Mouse (Mus musculus) ES-Bruce4 (cell line): Measurements from ENCODE around the gene Gm13723. TPM values are rescaled to one million over a fixed set of nuclear protein-coding genes. Genes with fewer than 3 reads are reported as not detected.

Experiments
- H3K27ac ChIP-seq: 2 replicates; pipeline ENCODE4 v1.5.1; 2012; ENCODE audit warnings: low read length, inconsistent platforms; ENCODE audit not compliant: insufficient read depth
- H3K27me3 ChIP-seq: 2 replicates; pipeline ENCODE4 v1.6.1; 2012; ENCODE audit warnings: mild to moderate bottlenecking, low read length, inconsistent platforms; ENCODE audit not compliant: control insufficient read depth, poor library complexity, insufficient read depth, severe bottlenecking
- H3K36me3 ChIP-seq: 2 replicates; pipeline ENCODE4 v1.6.1; 2012; ENCODE audit warnings: inconsistent platforms, mild to moderate bottlenecking, low read length, moderate library complexity; ENCODE audit not compliant: control insufficient read depth, poor library complexity, insufficient read depth, severe bottlenecking
- H3K4me1 ChIP-seq: one replicate; pipeline ENCODE4 v1.8.1; 2011; ENCODE audit warnings: low read length; ENCODE audit not compliant: control insufficient read depth, insufficient read depth
- H3K4me3 ChIP-seq: 2 replicates; pipeline ENCODE4 v1.5.1; 2011; ENCODE audit warnings: low read depth, mild to moderate bottlenecking, low read length
- H3K9ac ChIP-seq: 2 replicates; pipeline ENCODE4 v1.6.1; 2012; ENCODE audit warnings: low read depth, mild to moderate bottlenecking, inconsistent platforms; ENCODE audit not compliant: poor library complexity, severe bottlenecking
- H3K9me3 ChIP-seq: replicated peaks from 2 replicates; pipeline ENCODE4 v1.6.1; 2012; ENCODE audit warnings: mild to moderate bottlenecking, low read length, inconsistent platforms; ENCODE audit not compliant: control insufficient read depth, poor library complexity, insufficient read depth, severe bottlenecking
- CTCF ChIP-seq: IDR thresholded peaks from one replicate; pipeline ENCODE4 v1.8.1; 2011; ENCODE audit warnings: low read depth, low read length
- EP300 ChIP-seq: IDR thresholded peaks from 2 replicates; pipeline ENCODE4 v1.6.1; 2011; ENCODE audit warnings: low read depth, low read length; ENCODE audit not compliant: insufficient read depth
- POLR2A ChIP-seq: IDR thresholded peaks from one replicate; pipeline ENCODE4 v1.8.1; 2011; ENCODE audit warnings: low read length; ENCODE audit not compliant: insufficient read depth
- polyA plus RNA-seq: library from polyadenylated mRNA; stranded (reverse); fragments of >200 nt; gene quantifications from 2 replicates; pipeline ENCODE4 v1.2.4, GENCODE M21; 2011; ENCODE audit warnings: low read depth; ENCODE audit not compliant: missing spikeins, insufficient read depth, insufficient read length

Gene Gm13723
- not detected in 2 replicates for polyA plus RNA-seq

DNA sequence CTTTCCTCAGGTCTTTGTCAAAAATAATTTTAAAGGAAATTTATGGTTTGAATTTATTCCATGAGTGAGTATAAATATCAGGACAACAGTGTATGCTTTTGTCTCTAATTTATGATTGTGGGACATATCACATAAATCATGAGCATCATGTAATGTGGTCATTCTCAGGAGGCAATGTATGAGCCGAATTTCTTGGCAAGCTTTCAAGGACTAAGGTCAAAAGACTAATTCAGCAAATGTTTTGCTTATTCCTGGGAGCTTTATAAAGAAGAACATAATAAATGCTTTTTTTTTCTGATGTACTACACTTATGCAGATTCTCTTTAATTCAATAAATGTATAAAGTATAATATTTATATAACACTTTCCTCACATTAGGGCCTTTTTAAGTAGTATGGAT, at the start of gene Gm13723:
Gene Gm13723 (minus strand): TSS at position 101 of the 400 bp plus-strand sequence.
- H3K27me3 ChIP-seq = no peaks in the 10 kb centered on the region
- no peaks in the 10 kb centered on the region for H3K9me3 ChIP-seq
- no peaks in the 10 kb centered on the region for H3K4me1 ChIP-seq
- H3K27ac ChIP-seq = no peak within 1 kb of the TSS
- no peak within 1 kb of the TSS for H3K9ac ChIP-seq
- no peak within 1 kb of the TSS for H3K4me3 ChIP-seq
- TF ChIP-seq POLR2A (no peak), EP300 (no peak)
- no peaks in the 10 kb centered on the region for H3K36me3 ChIP-seq

DNA sequence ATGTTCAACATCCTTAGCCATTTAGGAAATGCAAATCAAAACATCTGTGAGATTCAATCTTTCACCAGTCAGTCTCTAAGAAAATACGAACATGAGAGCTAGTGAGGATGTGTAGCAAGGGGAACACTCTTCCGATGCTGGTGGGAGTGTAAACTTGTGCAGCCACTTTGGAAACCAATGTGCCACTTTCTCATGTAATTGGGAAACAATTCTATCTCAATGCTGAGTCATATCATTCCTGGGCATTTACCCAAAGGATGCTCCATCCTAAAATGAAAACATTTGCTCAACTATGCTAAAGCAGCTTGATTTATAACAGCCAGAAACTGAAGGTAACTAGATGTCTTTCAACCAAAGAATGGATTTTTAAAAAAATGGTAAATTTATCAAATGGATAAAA, 31.0 kb upstream of the Gm13723 start:
- H3K27me3 ChIP-seq = no peaks in the 10 kb centered on the region
- no peaks in the 10 kb centered on the region for H3K9me3 ChIP-seq
- no peak overlapping the region for H3K9ac ChIP-seq
- H3K4me3 ChIP-seq = no peak overlapping the region
- TF ChIP-seq EP300 (no peak), CTCF (no peak), POLR2A (no peak)
- no peaks in the 10 kb centered on the region for H3K36me3 ChIP-seq
- H3K27ac ChIP-seq = no peak overlapping the region
- H3K4me1 ChIP-seq = no peaks in the 10 kb centered on the region

GRCm38 (mm10) chr2:86892116-86892515, 17.5 kb upstream of the Gm13723 start, which contains the start of gene Olfr1097:
Gene Olfr1097, minus strand, starts transcription at chr2:86892216.
- TF ChIP-seq POLR2A = no peak
- no peak for TF ChIP-seq EP300
- TF ChIP-seq CTCF = no peak

DNA sequence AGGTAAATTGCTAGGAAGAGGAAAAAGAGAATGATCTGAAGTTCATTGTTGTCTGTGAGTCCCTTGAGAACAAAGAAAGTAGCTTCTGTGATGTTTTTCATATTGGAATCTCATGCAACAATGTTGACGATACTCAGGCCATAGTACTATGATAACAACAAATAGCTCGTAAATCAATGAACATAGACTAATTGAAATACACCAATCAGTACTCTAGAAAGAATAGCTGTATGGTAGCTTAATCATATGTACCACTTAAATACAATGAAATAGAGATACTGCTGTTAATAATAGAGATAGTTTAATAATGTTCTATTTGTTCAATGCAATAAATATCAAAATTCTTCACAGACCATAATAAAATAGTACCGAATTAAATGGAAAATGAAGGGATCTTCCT, 23.0 kb downstream of the Gm13723 start, which contains the start of gene Olfr1095:
Gene Olfr1095 (minus strand): TSS at position 101 of the 400 bp plus-strand sequence.
- TF ChIP-seq EP300 = no peak
- TF ChIP-seq CTCF = no peak
- no peak for TF ChIP-seq POLR2A
- Histone ChIP-seq H3K9ac (no peak within 1 kb of the TSS), H3K27ac (no peak within 1 kb of the TSS), H3K4me1 (no peaks in the 10 kb centered on the region), H3K4me3 (no peak within 1 kb of the TSS), H3K36me3 (no peaks in the 10 kb centered on the region), H3K27me3 (no peaks in the 10 kb centered on the region), H3K9me3 (no peaks in the 10 kb centered on the region)

More at GRCm38 (mm10) chr2:86892116-86892515, 17.5 kb upstream of the Gm13723 start, which contains the start of gene Olfr1097:
- Histone ChIP-seq H3K9me3 (no peaks in the 10 kb centered on the region), H3K9ac (no peak within 1 kb of the TSS), H3K27ac (no peak within 1 kb of the TSS), H3K4me1 (no peaks in the 10 kb centered on the region), H3K27me3 (no peaks in the 10 kb centered on the region), H3K36me3 (no peaks in the 10 kb centered on the region), H3K4me3 (no peak within 1 kb of the TSS)

GRCm38 (mm10) chr2:86824363-86824762, 50.2 kb downstream of the Gm13723 start, which contains the start of gene Olfr1094:
Gene Olfr1094, plus strand, starts transcription at chr2:86824663.
- H3K9ac ChIP-seq = no peak within 1 kb of the TSS
- TF ChIP-seq POLR2A = no peak
- TF ChIP-seq EP300 = no peak
- no peak for TF ChIP-seq CTCF
- H3K36me3 ChIP-seq = no peaks in the 10 kb centered on the region
- no peaks in the 10 kb centered on the region for H3K27me3 ChIP-seq
- no peak within 1 kb of the TSS for H3K27ac ChIP-seq
- H3K4me1 ChIP-seq = no peaks in the 10 kb centered on the region
- no peaks in the 10 kb centered on the region for H3K9me3 ChIP-seq
- H3K4me3 ChIP-seq = no peak within 1 kb of the TSS

Other genes with a start within 250 kb of the Gm13723 start
- not detected in 2 replicates for gene Olfr1084, start 235.1 kb downstream of the Gm13723 start, polyA plus RNA-seq
- not detected in 2 replicates for gene Olfr1085, start 212.8 kb downstream of the Gm13723 start, polyA plus RNA-seq
- gene Olfr1086, start 194.7 kb downstream of the Gm13723 start, polyA plus RNA-seq = not detected in 2 replicates
- not detected in 2 replicates for gene Olfr1087, start 176.4 kb downstream of the Gm13723 start, polyA plus RNA-seq
- gene Olfr1089, start 141.1 kb downstream of the Gm13723 start, polyA plus RNA-seq = not detected in 2 replicates
- gene Olfr1090, start 115.8 kb downstream of the Gm13723 start, polyA plus RNA-seq = not detected in 2 replicates
- gene Olfr1093, start 92.3 kb downstream of the Gm13723 start, polyA plus RNA-seq = not detected in 2 replicates
- gene Olfr141, start 64.8 kb downstream of the Gm13723 start, polyA plus RNA-seq = not detected in 2 replicates
- gene Olfr1094, start 50.1 kb downstream of the Gm13723 start, polyA plus RNA-seq = not detected in 2 replicates
- gene Olfr1095, start 23.1 kb downstream of the Gm13723 start, polyA plus RNA-seq = not detected in 2 replicates
- not detected in 2 replicates for gene Olfr1097, start 17.4 kb upstream of the Gm13723 start, polyA plus RNA-seq
- not detected in 2 replicates for gene Olfr1098, start 49.7 kb upstream of the Gm13723 start, polyA plus RNA-seq
- not detected in 2 replicates for gene Olfr1099, start 85.9 kb upstream of the Gm13723 start, polyA plus RNA-seq
- gene Olfr1100, start 105.2 kb upstream of the Gm13723 start, polyA plus RNA-seq = not detected in 2 replicates
- not detected in 2 replicates for gene Olfr1101, start 116.4 kb upstream of the Gm13723 start, polyA plus RNA-seq
- not detected in 2 replicates for gene Olfr1102, start 123.6 kb upstream of the Gm13723 start, polyA plus RNA-seq
- gene Olfr1104, start 152.3 kb upstream of the Gm13723 start, polyA plus RNA-seq = not detected in 2 replicates
- gene Olfr1105, start 161.7 kb upstream of the Gm13723 start, polyA plus RNA-seq = not detected in 2 replicates
- gene Olfr1106, start 177.5 kb upstream of the Gm13723 start, polyA plus RNA-seq = not detected in 2 replicates
- gene Olfr1107, start 201.0 kb upstream of the Gm13723 start, polyA plus RNA-seq = not detected in 2 replicates
- not detected in 2 replicates for gene Olfr1109, start 221.2 kb upstream of the Gm13723 start, polyA plus RNA-seq
- not detected in 2 replicates for gene Olfr259, start 239.8 kb upstream of the Gm13723 start, polyA plus RNA-seq